ENCODE assay signal across 7 mouse cellular contexts in genomic region chr9:36833043-36833881, GRCm38 (mm10). TPM values are rescaled to one million over a fixed set of nuclear protein-coding genes. Genes with fewer than 3 reads are reported as not detected.
DNase-seq lines count a peak whose midpoint lies in the region; ATAC-seq and TF ChIP-seq lines count a peak whose summit lies in the region.

No protein-coding gene starts in this region.

- no peak for TF ChIP-seq CTCF in testis, adult 2 months (IDR thresholded peaks at IDR 0.05; ENCODE audit: control insufficient read depth, insufficient read depth, insufficient replicate concordance, low read depth, low read length)

- WGBS in hindbrain, embryonic 10.5 days = 2% methylated on average over 31 of the region's 31 CpGs
- 6% methylated on average over 31 of the region's 31 CpGs for WGBS in limb, embryonic 11.5 days

- no peaks in the 10 kb centered on the region for H3K36me3 ChIP-seq in testis, adult 2 months (ENCODE audit: control insufficient read depth, insufficient read depth, low read length)
- peaks cover 28% of the 10 kb centered on the region for H3K36me3 ChIP-seq in hindbrain, embryonic 10.5 days
- H3K36me3 ChIP-seq in limb, embryonic 11.5 days (ENCODE audit: control insufficient read depth, insufficient read depth, low read length) = no peaks in the 10 kb centered on the region

- H3K27ac ChIP-seq in testis, adult 2 months (ENCODE audit: control insufficient read depth, insufficient read depth, low read depth, low read length) = no peak overlapping the region
- peak overlapping the region; percentile 94 for H3K27ac ChIP-seq in hindbrain, embryonic 10.5 days
- no peak overlapping the region for H3K27ac ChIP-seq in limb, embryonic 11.5 days (replicated peaks; ENCODE audit: low read depth, low read length)

- DNase-seq in testis, postnatal 14 days (ENCODE audit: low spot score) = no peak
- peak; percentile 52 for DNase-seq in embryo, embryonic 9.5 days (ENCODE audit: extremely low spot score)
- DNase-seq in hindbrain, embryonic 10.5 days (ENCODE audit: low spot score) = peak; percentile 71
- DNase-seq in limb, embryonic 11.5 days (ENCODE audit: low spot score) = peak; percentile 51
- peak; percentile 3 for DNase-seq in ovary, postnatal 14 days (ENCODE audit: low spot score)
- no peak for DNase-seq in spleen, postnatal 4 days (ENCODE audit: low spot score in 2 of 2)

- peaks cover 15% of the 10 kb centered on the region for H3K4me1 ChIP-seq in testis, adult 2 months (ENCODE audit: control insufficient read depth, insufficient read depth, low read length)
- peaks cover 33% of the 10 kb centered on the region for H3K4me1 ChIP-seq in hindbrain, embryonic 10.5 days (replicated peaks)
- peaks cover 4% of the 10 kb centered on the region; the same call in 1 of the 2 replicates for H3K4me1 ChIP-seq in limb, embryonic 11.5 days (ENCODE audit: control insufficient read depth, insufficient read depth, low read length)

- no peak for TF ChIP-seq POLR2A in testis, adult 2 months (IDR thresholded peaks at IDR 0.05; ENCODE audit: control insufficient read depth, low read depth, low read length)

- H3K4me3 ChIP-seq in testis, adult 2 months (ENCODE audit: control insufficient read depth, low read depth, low read length) = peak overlapping the region; percentile 82
- H3K4me3 ChIP-seq in hindbrain, embryonic 10.5 days = peak overlapping the region; percentile 74
- H3K4me3 ChIP-seq in limb, embryonic 11.5 days (ENCODE audit: low read depth, low read length) = peak overlapping the region; percentile 38

- peak; percentile 49 for ATAC-seq in limb, embryonic 11.5 days (ENCODE audit: insufficient number of reproducible peaks, low FRiP score, low TSS enrichment, low read depth)

- no peaks in the 10 kb centered on the region; the same call in 1 of the 2 replicates for H3K27me3 ChIP-seq in testis, adult 2 months (ENCODE audit: control insufficient read depth, insufficient read depth, low read length)
- H3K27me3 ChIP-seq in hindbrain, embryonic 10.5 days (ENCODE audit: insufficient read depth, poor library complexity, severe bottlenecking) = peaks cover 3% of the 10 kb centered on the region; the same call in 1 of the 2 replicates
- peaks cover 5% of the 10 kb centered on the region for H3K27me3 ChIP-seq in limb, embryonic 11.5 days (ENCODE audit: control insufficient read depth, insufficient read depth, low read length)

- peak overlapping the region; percentile 83 for H3K4me2 ChIP-seq in limb, embryonic 11.5 days (ENCODE audit: low read depth, severe bottlenecking)

- H3K9ac ChIP-seq in limb, embryonic 11.5 days (ENCODE audit: low read length) = peak overlapping the region; percentile 37

- H3K9me3 ChIP-seq in hindbrain, embryonic 10.5 days = no peaks in the 10 kb centered on the region
- no peaks in the 10 kb centered on the region for H3K9me3 ChIP-seq in limb, embryonic 11.5 days (ENCODE audit: control insufficient read depth, low read length)

RNA-seq across cellular contexts. Expression of gene Fez1, which starts 11.6 kb away (rescaled TPM):
- polyA plus RNA-seq in testis, adult 2 months (2012; rRNA removed) = 5.7 and 7.0 TPM in 2 replicates
- 189 and 312 TPM in 2 replicates for polyA plus RNA-seq in hindbrain, embryonic 10.5 days (2016; fragmentation: Nextera tagmentation; extraction: Ambion mirVana)
- polyA plus RNA-seq in limb, embryonic 11.5 days (2014; fragmentation: Nextera tagmentation; extraction: Ambion mirVana) = 14.7 and 15.7 TPM in 2 replicates

RNA-seq across cellular contexts. Expression of gene Ei24, which starts 36.1 kb away (rescaled TPM):
- 13.9 and 19.8 TPM in 2 replicates for polyA plus RNA-seq in testis, adult 2 months (2012; rRNA removed)
- polyA plus RNA-seq in hindbrain, embryonic 10.5 days (2016; fragmentation: Nextera tagmentation; extraction: Ambion mirVana) = 95.6 and 96.1 TPM in 2 replicates
- polyA plus RNA-seq in limb, embryonic 11.5 days (2014; fragmentation: Nextera tagmentation; extraction: Ambion mirVana) = 55.5 and 73.6 TPM in 2 replicates

Comparison
In these comparisons a context has a peak if more than half of its experiments do, and no peak if none do; other contexts are left out.
1. DNase-seq: peak in embryo, embryonic 9.5 days (single experiment), hindbrain, embryonic 10.5 days (single experiment), limb, embryonic 11.5 days (single experiment) and ovary, postnatal 14 days (single experiment); none in testis, postnatal 14 days (single experiment) and spleen, postnatal 4 days (0 of 2).
2. RNA of gene Fez1, which starts 11.6 kb away (polyA plus RNA-seq): 189 to 312 TPM in hindbrain, embryonic 10.5 days; 14.7 to 15.7 TPM in limb, embryonic 11.5 days and 5.7 to 7.0 TPM in testis, adult 2 months; every median in the first group is over 10 times any median in the second.
3. Peak in every context shown above with its lines, with median percentiles within 50 percentile points of each other: H3K4me3 ChIP-seq.